ENCODE assay signal across 22 mouse cellular contexts in the genomic region with DNA sequence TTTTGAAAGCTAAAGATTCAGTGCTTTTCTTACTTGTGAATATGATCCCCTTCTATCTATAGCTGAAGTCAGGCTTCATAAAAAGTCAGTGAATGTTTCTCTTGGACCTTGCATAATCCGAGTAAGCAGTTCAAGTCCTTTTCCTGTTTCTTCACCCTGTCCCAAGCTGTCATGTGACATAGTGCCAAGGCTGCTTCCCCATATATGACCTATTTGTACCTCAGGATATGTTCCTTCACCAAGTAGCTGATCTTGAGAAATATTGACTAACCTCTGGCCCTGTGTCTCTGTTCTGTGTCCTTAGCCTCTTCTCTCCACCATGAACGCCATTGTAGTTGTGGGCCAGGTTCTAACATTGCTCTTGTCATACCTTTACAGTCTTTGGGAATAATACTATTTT. TPM values are rescaled to one million over a fixed set of nuclear protein-coding genes. Genes with fewer than 3 reads are reported as not detected.
DNase-seq lines count a peak whose midpoint lies in the region; ATAC-seq and TF ChIP-seq lines count a peak whose summit lies in the region.
"Had no signal": no experiment of that assay in that cellular context is flagged by ENCODE, and none has a peak within 500 bp of the region (broad histone marks: within the 10 kb centered on the region; RNA-seq: fewer than 3 reads in every experiment).

No protein-coding gene starts in this region.

- no peak overlapping the region for H3K4me2 ChIP-seq in lung, postnatal 0 days (replicated peaks; ENCODE audit: low read depth, low read length)
- H3K4me2 ChIP-seq: forebrain, embryonic 13.5 days; heart, embryonic 13.5 days; limb, embryonic 13.5 days; neural tube, embryonic 12.5 days had no signal

- H3K36me3 ChIP-seq in lung, postnatal 0 days (ENCODE audit: insufficient read depth, low read length), result no peaks in the 10 kb centered on the region

- DNase-seq in gastrocnemius, adult 2 months, result no peak
- no peak for DNase-seq in gastrocnemius, postnatal 10 days
- peak; percentile 49 for DNase-seq in lung, postnatal 0 days (ENCODE audit: low spot score)
- DNase-seq in lung, postnatal 14 days, result no peak
- peak; percentile 65 for DNase-seq in lung, postnatal 36 days
- DNase-seq in spleen, postnatal 36 days (ENCODE audit: low spot score in 2 of 2), result no peak
- no peak for DNase-seq in T-cell, adult 2 months (ENCODE audit: low spot score)
- DNase-seq in left cerebral cortex, postnatal 4 days, result no peak
- DNase-seq: cerebellum, adult 2 months; right cerebral cortex, postnatal 4 days; thymus, adult 2 months had no signal

- TF ChIP-seq EP300 in lung, postnatal 0 days (IDR thresholded peaks at IDR 0.05), result no peak

- 63% methylated on average over 2 of the region's 2 CpGs for WGBS in lung, postnatal 0 days

- ATAC-seq in lung, postnatal 0 days, result peak; percentile 55
- ATAC-seq: activated CD4-positive, CD25-positive, alpha-beta regulatory T cell, adult 4 months; forebrain, embryonic 13.5 days; midbrain, embryonic 16.5 days had no signal

- H3K27me3 ChIP-seq in lung, postnatal 0 days (replicated peaks; ENCODE audit: insufficient read depth, low read length), result no peaks in the 10 kb centered on the region
- H3K27me3 ChIP-seq: CH12.LX; forebrain, embryonic 13.5 days; heart, embryonic 13.5 days; limb, embryonic 13.5 days; neural tube, embryonic 12.5 days had no signal

- H3K9me3 ChIP-seq in lung, postnatal 0 days (ENCODE audit: low read length), result no peaks in the 10 kb centered on the region
- H3K9me3 ChIP-seq: forebrain, embryonic 13.5 days; heart, embryonic 13.5 days had no signal

- peak overlapping the region; percentile 41 for H3K27ac ChIP-seq in gastrocnemius, adult 2 months
- H3K27ac ChIP-seq in lung, postnatal 0 days (ENCODE audit: low read length), result no peak overlapping the region
- H3K27ac ChIP-seq: forebrain, embryonic 13.5 days; heart, embryonic 13.5 days; kidney, postnatal 0 days; limb, embryonic 13.5 days; neural tube, embryonic 12.5 days had no signal

- TF ChIP-seq CTCF in gastrocnemius, adult 2 months (IDR thresholded peaks at IDR 0.05), result no peak
- no peak for TF ChIP-seq CTCF in lung, postnatal 0 days (IDR thresholded peaks at IDR 0.05)

- intact Hi-C loops in gastrocnemius, adult 2 months (cut with DNase I), result no loop called here
- intact Hi-C loops in left cerebral cortex, postnatal 4 days (cut with DNase I), result no loop called here

- H3K9ac ChIP-seq in lung, postnatal 0 days (replicated peaks; ENCODE audit: low read depth), result no peak overlapping the region
- H3K9ac ChIP-seq: forebrain, embryonic 13.5 days; heart, embryonic 13.5 days; limb, embryonic 13.5 days; neural tube, embryonic 12.5 days had no signal

- 0 out of 2 replicates have a peak, but pooled peaks cover 4% of the 10 kb centered on the region for H3K4me1 ChIP-seq in lung, postnatal 0 days (ENCODE audit: insufficient read depth, low read depth, low read length)

- no peak overlapping the region for H3K4me3 ChIP-seq in gastrocnemius, adult 2 months
- no peak overlapping the region for H3K4me3 ChIP-seq in lung, postnatal 0 days (ENCODE audit: low read depth, low read length)
- H3K4me3 ChIP-seq: forebrain, embryonic 13.5 days; heart, embryonic 13.5 days; limb, embryonic 13.5 days; neural tube, embryonic 12.5 days had no signal

RNA-seq across cellular contexts. Expression of a gene that starts 16.1 kb away (rescaled TPM):
- 10 to 100 TPM; 43.7 to 46.6 TPM for total RNA-seq in gastrocnemius, adult 2 months (2021)
- total RNA-seq in gastrocnemius, postnatal 10 days (2021), result 10 to 100 TPM; 67.5 to 70.1 TPM
- polyA plus RNA-seq in lung, postnatal 0 days (2015; fragmentation: Nextera tagmentation; extraction: Ambion mirVana), result 57.2 and 59.5 TPM in 2 replicates
- total RNA-seq in left cerebral cortex, postnatal 4 days (2021), result 100 to 1,000 TPM; 288 to 305 TPM

RNA-seq across cellular contexts. Expression of a gene that starts 39.5 kb away (rescaled TPM):
- 10 to 100 TPM; 47.0 to 52.5 TPM for total RNA-seq in gastrocnemius, adult 2 months (2021)
- total RNA-seq in gastrocnemius, postnatal 10 days (2021), result 10 to 100 TPM; 69.9 to 72.9 TPM
- 131 and 135 TPM in 2 replicates for polyA plus RNA-seq in lung, postnatal 0 days (2015; fragmentation: Nextera tagmentation; extraction: Ambion mirVana)
- 10 to 100 TPM; 69.7 to 73.5 TPM for total RNA-seq in left cerebral cortex, postnatal 4 days (2021)

RNA-seq across cellular contexts. Expression of a gene that starts 43.4 kb away (rescaled TPM):
- total RNA-seq in gastrocnemius, adult 2 months (2021), result not detected
- total RNA-seq in gastrocnemius, postnatal 10 days (2021), result not detected
- polyA plus RNA-seq in lung, postnatal 0 days (2015; fragmentation: Nextera tagmentation; extraction: Ambion mirVana), result 0.21 and 0.25 TPM in 2 replicates
- not detected for total RNA-seq in left cerebral cortex, postnatal 4 days (2021)
- total RNA-seq: CH12.LX; gastrocnemius, adult 8-10 months; left cerebral cortex, adult 8-10 months had no signal
- polyA plus RNA-seq: activated CD4-positive, CD25-positive, alpha-beta regulatory T cell, adult 4 months; brain, embryonic 14.5 days; cerebellum, adult 2 months; forebrain, embryonic 13.5 days; midbrain, embryonic 16.5 days had no signal

RNA-seq across cellular contexts. Expression of a gene that starts 48.3 kb away (rescaled TPM):
- 10 to 100 TPM; 26.1 to 29.1 TPM for total RNA-seq in gastrocnemius, adult 2 months (2021)
- 10 to 100 TPM; 36.5 to 43.5 TPM for total RNA-seq in gastrocnemius, postnatal 10 days (2021)
- 41.8 and 43.3 TPM in 2 replicates for polyA plus RNA-seq in lung, postnatal 0 days (2015; fragmentation: Nextera tagmentation; extraction: Ambion mirVana)
- 10 to 100 TPM; 66.1 to 69.2 TPM for total RNA-seq in left cerebral cortex, postnatal 4 days (2021)

RNA-seq across cellular contexts. Expression of a gene that starts 55.3 kb away (rescaled TPM):
- 10 to 100 TPM; 31.1 to 36.5 TPM for total RNA-seq in gastrocnemius, adult 2 months (2021)
- total RNA-seq in gastrocnemius, postnatal 10 days (2021), result 10 to 100 TPM; 26.7 to 33.4 TPM
- 32.3 and 33.6 TPM in 2 replicates for polyA plus RNA-seq in lung, postnatal 0 days (2015; fragmentation: Nextera tagmentation; extraction: Ambion mirVana)
- 10 to 100 TPM; 49.7 to 51.6 TPM for total RNA-seq in left cerebral cortex, postnatal 4 days (2021)

Comparison
In these comparisons a context has a peak if more than half of its experiments do, and no peak if none do; other contexts are left out.
1. DNase-seq: peak in lung, postnatal 0 days (single experiment) and lung, postnatal 36 days (single experiment); none in gastrocnemius, adult 2 months (single experiment), gastrocnemius, postnatal 10 days (single experiment), lung, postnatal 14 days (single experiment), spleen, postnatal 36 days (0 of 2), T-cell, adult 2 months (single experiment) and left cerebral cortex, postnatal 4 days (single experiment).
2. RNA of a gene that starts 16.1 kb away (total RNA-seq): 288 to 305 TPM in left cerebral cortex, postnatal 4 days; 67.5 to 70.1 TPM in gastrocnemius, postnatal 10 days and 43.7 to 46.6 TPM in gastrocnemius, adult 2 months; every median in the first group is over 4 times any median in the second.